Mouse (Mus musculus) monocyte, adult 5-6 weeks (primary cell): ENCODE results near the gene Rfwd3. TPM values are rescaled to one million over a fixed set of nuclear protein-coding genes. Genes with fewer than 3 reads are reported as not detected.

Experiments used
- ATAC-seq: fragments of 153-309, 156-312 bp; replicated peaks from 2 replicates; pipeline ENCODE4 v1.8.0; 2017; ENCODE audit warnings: mild to moderate bottlenecking; ENCODE audit not compliant: low TSS enrichment, insufficient number of reproducible peaks, severe bottlenecking, poor library complexity, low FRiP score
- total RNA-seq: library from RNA; stranded (forward); fragments of 200-1000, 200-491, 200-594 nt; gene quantifications from 3 replicates; pipeline ENCODE4 v1.2.3, GENCODE M21; 2017

The Rfwd3 gene
- total RNA-seq, 1 experiment from 2014 or later, result 29.3 TPM

DNA sequence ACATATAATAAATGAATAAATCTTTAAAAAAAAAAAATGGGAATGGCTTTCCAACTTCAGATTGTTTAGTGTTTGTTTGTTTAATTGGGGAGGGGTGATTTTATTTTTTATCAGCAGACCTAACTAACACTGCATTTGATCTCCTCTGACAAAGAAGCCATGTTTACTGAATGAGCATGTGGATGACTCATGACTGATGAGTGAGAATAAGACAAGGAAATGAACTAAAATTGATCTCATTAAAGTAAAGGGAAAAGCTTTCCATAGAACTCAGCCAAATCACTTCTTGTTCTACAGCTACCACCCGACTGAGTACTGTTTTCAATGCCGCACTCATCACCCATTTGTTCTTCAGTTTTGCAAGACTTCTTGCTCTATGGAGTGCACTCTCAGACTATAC, 66.3 kb downstream of the Rfwd3 start:
- ATAC-seq, result no peak

DNA sequence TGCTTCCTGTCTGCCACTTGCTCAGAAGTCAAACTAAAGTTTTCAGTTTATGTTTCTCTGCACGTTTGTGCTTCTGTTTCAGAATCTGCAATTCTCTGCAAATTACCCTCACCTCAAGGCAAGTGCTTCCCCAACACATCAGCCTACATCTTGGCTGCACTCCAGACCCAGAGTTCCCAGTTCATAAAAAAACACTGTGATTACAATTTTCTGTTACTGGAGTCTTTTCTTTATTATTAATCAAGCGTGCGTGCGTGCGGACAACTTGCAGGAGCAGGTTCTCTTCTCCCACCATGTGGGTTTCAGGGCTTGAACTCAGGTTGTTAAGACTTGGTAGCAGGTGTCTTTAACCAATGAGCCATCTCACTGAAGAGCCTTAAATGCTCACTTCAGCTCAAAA, 75.9 kb downstream of the Rfwd3 start:
- no peak for ATAC-seq

Other genes starting within 250 kb of the Rfwd3 start
- 3.1 to 8.9 TPM (median 5.7 TPM) in 3 replicates for gene Exosc6, start 243.9 kb downstream of the Rfwd3 start, total RNA-seq
- gene Clec18a, start 207.8 kb downstream of the Rfwd3 start, total RNA-seq, result not detected in 3 replicates
- 14.7 to 21.9 TPM (median 18.5 TPM) in 3 replicates for gene Pdpr, start 205.6 kb downstream of the Rfwd3 start, total RNA-seq
- gene Glg1, start 41.0 kb downstream of the Rfwd3 start, total RNA-seq, result 38.0 to 80.4 TPM (median 38.5 TPM) in 3 replicates
- 10.0 to 12.0 TPM (median 11.4 TPM) in 3 replicates for gene Mlkl, start 38.0 kb upstream of the Rfwd3 start, total RNA-seq
- not detected in 3 replicates for gene Fa2h, start 93.6 kb upstream of the Rfwd3 start, total RNA-seq
- gene Wdr59, start 221.9 kb upstream of the Rfwd3 start, total RNA-seq, result 2.0 to 3.9 TPM (median 2.7 TPM) in 3 replicates
- gene Znrf1, start 235.9 kb upstream of the Rfwd3 start, total RNA-seq, result 25.0 to 32.6 TPM (median 27.0 TPM) in 3 replicates